Mouse (Mus musculus) limb, embryonic 13.5 days (tissue): Measurements from ENCODE around the gene C77080. TPM values are rescaled to one million over a fixed set of nuclear protein-coding genes. Genes with fewer than 3 reads are reported as not detected.

Experiments
- ATAC-seq: fragments of 200-750 bp; cut with Nextera tagmentation; 2 replicates; pipeline ENCODE4 v1.8.0; 2017; ENCODE audit warnings: low read depth, moderate number of reproducible peaks, moderate TSS enrichment; ENCODE audit not compliant: low FRiP score
- H3K27ac ChIP-seq: fragments of 300-500 bp; sonication (generic); 2 replicates; pipeline ENCODE4 v1.5.1; 2015; ENCODE audit warnings: inconsistent platforms, mild to moderate bottlenecking, moderate library complexity
- H3K27me3 ChIP-seq: fragments of 300-500 bp; sonication (generic); 2 replicates; pipeline ENCODE4 v1.6.1; 2015; ENCODE audit warnings: mild to moderate bottlenecking, inconsistent platforms
- H3K36me3 ChIP-seq: fragments of 300-500 bp; sonication (generic); 2 replicates; pipeline ENCODE4 v1.6.1; 2015; ENCODE audit warnings: inconsistent platforms, mild to moderate bottlenecking, moderate library complexity
- H3K4me1 ChIP-seq: fragments of 300-500 bp; sonication (generic); 2 replicates; pipeline ENCODE4 v1.6.1; 2015; ENCODE audit warnings: inconsistent platforms
- H3K4me2 ChIP-seq: fragments of 300-500 bp; sonication (generic); replicated peaks from 2 replicates; pipeline ENCODE4 v1.6.1; 2015; ENCODE audit warnings: inconsistent platforms, mild to moderate bottlenecking, moderate library complexity
- H3K4me3 ChIP-seq: fragments of 300-500 bp; sonication (generic); 2 replicates; pipeline ENCODE4 v1.5.1; 2015; ENCODE audit warnings: moderate library complexity, mild to moderate bottlenecking, inconsistent platforms
- H3K9ac ChIP-seq: fragments of 300-500 bp; sonication (generic); 2 replicates; pipeline ENCODE4 v1.6.1; 2015; ENCODE audit warnings: mild to moderate bottlenecking, inconsistent platforms
- H3K9me3 ChIP-seq: fragments of 300-500 bp; sonication (generic); 2 replicates; pipeline ENCODE4 v1.6.1; 2016; ENCODE audit warnings: inconsistent platforms
- WGBS: fragments of 180-500 bp; shearing (Covaris S2); methylation state at CpG from one replicate; pipeline ENCODE4 v1.1.7; 2015; 5-methylcytosine and 5-hydroxymethylcytosine counted together
- polyA plus RNA-seq: library from polyadenylated mRNA; unstranded; fragments of >200 nt; fragmentation: Nextera tagmentation; extraction: Ambion mirVana; gene quantifications from 2 replicates; pipeline ENCODE4 v1.2.1, GENCODE M21; 2015

C77080 gene
- polyA plus RNA-seq: 6.1 and 7.9 TPM in 2 replicates

GRCm38 (mm10) chr4:129261196-129261595, at the start of gene C77080:
C77080 (minus strand) TSS chr4:129261404.
- Histone ChIP-seq H3K36me3 (no peaks in the 10 kb centered on the region), H3K9ac (no peak within 1 kb of the TSS; the same call in 1 of the 2 replicates), H3K4me3 (no peak within 1 kb of the TSS), H3K4me1 (peaks cover 18% of the 10 kb centered on the region), H3K27ac (no peak within 1 kb of the TSS), H3K9me3 (no peaks in the 10 kb centered on the region), H3K27me3 (no peaks in the 10 kb centered on the region), H3K4me2 (no peak within 1 kb of the TSS)
- no peak for ATAC-seq
- 0% methylated on average over 1 of the region's 4 CpGs for WGBS

DNA sequence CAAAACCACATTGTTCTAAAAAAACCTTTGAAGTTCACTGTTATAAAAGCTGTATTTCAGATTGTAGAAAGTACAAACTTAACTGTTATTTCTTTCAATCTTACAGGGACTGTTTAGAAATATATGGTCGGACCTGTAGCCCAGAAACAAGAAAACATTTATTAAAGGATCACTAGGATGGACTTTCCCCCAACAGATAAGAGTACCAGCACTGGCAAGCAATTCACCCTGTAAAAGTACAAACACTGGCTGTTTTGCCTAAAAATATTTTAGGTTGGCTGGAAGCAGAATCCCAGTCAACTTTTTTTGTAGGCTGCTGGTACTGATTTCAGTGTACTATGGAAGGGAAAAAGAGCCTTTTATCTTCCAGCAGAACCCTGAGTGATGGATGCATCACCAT, 46.7 kb upstream of the C77080 start:
- no peak overlapping the region for H3K4me3 ChIP-seq
- no peak overlapping the region for H3K4me2 ChIP-seq
- 91% methylated on average over 1 of the region's 1 CpGs for WGBS
- H3K4me1 ChIP-seq: no peaks in the 10 kb centered on the region
- H3K9ac ChIP-seq: no peak overlapping the region
- H3K36me3 ChIP-seq: peaks cover 68% of the 10 kb centered on the region
- no peak overlapping the region for H3K27ac ChIP-seq
- no peak for ATAC-seq
- H3K27me3 ChIP-seq: no peaks in the 10 kb centered on the region
- H3K9me3 ChIP-seq: no peaks in the 10 kb centered on the region

DNA sequence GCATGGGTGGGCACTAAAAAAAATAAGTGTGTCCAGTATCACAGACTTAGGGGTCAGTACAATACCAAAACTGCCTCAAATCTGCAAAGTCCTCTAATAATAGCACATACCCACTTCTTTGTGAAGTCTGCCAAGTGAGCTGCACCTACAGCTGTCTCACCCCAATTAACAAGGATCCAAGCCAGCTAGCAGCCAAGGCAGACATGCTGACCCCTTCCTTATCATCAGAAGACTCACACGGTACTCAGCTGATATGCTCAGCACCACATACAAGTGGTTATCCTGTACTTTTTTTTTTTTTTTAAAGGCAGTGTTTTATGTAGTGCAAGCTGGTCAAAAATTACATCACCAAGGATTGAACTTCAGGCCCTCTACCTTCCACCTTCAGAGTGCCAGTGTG, 43.1 kb upstream of the C77080 start:
- ATAC-seq: peak; percentile 19; the same call in 1 of the 2 replicates
- no peaks in the 10 kb centered on the region for H3K27me3 ChIP-seq
- WGBS: 59% methylated on average over 1 of the region's 1 CpGs

DNA sequence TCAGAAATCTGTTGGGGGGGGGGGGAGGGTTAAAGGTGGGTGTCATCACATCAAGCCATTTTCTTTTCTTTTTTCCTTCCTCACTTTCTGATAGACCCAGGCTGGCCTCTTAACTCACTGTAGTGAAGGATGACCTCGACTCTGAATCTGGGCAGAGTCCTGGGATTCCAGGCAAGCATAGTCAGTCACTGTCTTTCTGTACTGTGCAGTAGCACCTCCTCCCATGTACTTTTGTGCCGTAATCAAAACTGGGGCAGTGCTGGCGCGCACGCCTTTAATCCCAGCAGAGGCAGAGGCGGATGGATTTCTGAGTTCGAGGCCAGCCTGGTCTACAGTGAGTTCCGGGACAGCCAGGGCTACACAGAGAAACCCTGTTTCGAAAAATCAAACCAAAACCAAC, 42.6 kb upstream of the C77080 start:
- peak; percentile 10; the same call in 1 of the 2 replicates for ATAC-seq
- peaks cover 35% of the 10 kb centered on the region for H3K36me3 ChIP-seq
- WGBS: 90% methylated on average over 9 of the region's 9 CpGs

More for the DNA sequence above, 43.1 kb upstream of the C77080 start:
- Histone ChIP-seq H3K9me3 (peaks cover 10% of the 10 kb centered on the region), H3K27ac (no peak overlapping the region), H3K4me3 (no peak overlapping the region), H3K9ac (no peak overlapping the region), H3K36me3 (peaks cover 40% of the 10 kb centered on the region), H3K4me2 (no peak overlapping the region), H3K4me1 (0 out of 2 replicates have a peak, but pooled peaks cover 1% of the 10 kb centered on the region)

GRCm38 (mm10) chr4:129303401-129303800, 42.2 kb upstream of the C77080 start:
- Histone ChIP-seq H3K4me1 (peaks cover 8% of the 10 kb centered on the region; the same call in 1 of the 2 replicates), H3K4me3 (no peak overlapping the region), H3K27me3 (no peaks in the 10 kb centered on the region), H3K27ac (no peak overlapping the region), H3K9ac (no peak overlapping the region), H3K9me3 (peaks cover 10% of the 10 kb centered on the region), H3K4me2 (no peak overlapping the region), H3K36me3 (peaks cover 31% of the 10 kb centered on the region)
- 0 out of 2 replicates have a peak, but pooled peaks have one; percentile 13 for ATAC-seq
- WGBS: 68% methylated on average over 5 of the region's 5 CpGs

More for the DNA sequence above, 42.6 kb upstream of the C77080 start:
- Histone ChIP-seq H3K9ac (no peak overlapping the region), H3K27me3 (no peaks in the 10 kb centered on the region), H3K9me3 (peaks cover 10% of the 10 kb centered on the region), H3K4me3 (no peak overlapping the region), H3K27ac (no peak overlapping the region), H3K4me1 (peaks cover 5% of the 10 kb centered on the region; the same call in 1 of the 2 replicates), H3K4me2 (no peak overlapping the region)

GRCm38 (mm10) chr4:129299121-129299520, 37.9 kb upstream of the C77080 start:
- no peak overlapping the region for H3K4me2 ChIP-seq
- H3K27me3 ChIP-seq: no peaks in the 10 kb centered on the region
- no peak overlapping the region for H3K27ac ChIP-seq
- no peak overlapping the region for H3K4me3 ChIP-seq
- peaks cover 10% of the 10 kb centered on the region for H3K9me3 ChIP-seq
- no peak for ATAC-seq
- no peak overlapping the region for H3K9ac ChIP-seq
- H3K36me3 ChIP-seq: peaks cover 3% of the 10 kb centered on the region; the same call in 1 of the 2 replicates
- H3K4me1 ChIP-seq: peaks cover 14% of the 10 kb centered on the region; the same call in 1 of the 2 replicates
- WGBS: 47% methylated on average over 10 of the region's 10 CpGs

- peaks cover 3% of the 10 kb centered on the region; the same call in 1 of the 2 replicates for H3K36me3 ChIP-seq
- H3K9me3 ChIP-seq: peaks cover 10% of the 10 kb centered on the region
- no peak overlapping the region for H3K27ac ChIP-seq
- H3K4me1 ChIP-seq: peaks cover 24% of the 10 kb centered on the region
- no peak overlapping the region for H3K4me3 ChIP-seq
- H3K27me3 ChIP-seq: no peaks in the 10 kb centered on the region
- WGBS: 79% methylated on average over 4 of the region's 4 CpGs
- ATAC-seq: peak; percentile 21; the same call in 1 of the 2 replicates
- H3K9ac ChIP-seq: no peak overlapping the region
- no peak overlapping the region for H3K4me2 ChIP-seq
Observed at GRCm38 (mm10) chr4:129297724-129298123, 36.5 kb upstream of the C77080 start.

GRCm38 (mm10) chr4:129296066-129296465, 34.9 kb upstream of the C77080 start:
- H3K27me3 ChIP-seq: no peaks in the 10 kb centered on the region
- H3K4me3 ChIP-seq: no peak overlapping the region
- peaks cover 4% of the 10 kb centered on the region for H3K9me3 ChIP-seq
- WGBS: 88% methylated on average over 7 of the region's 7 CpGs
- H3K9ac ChIP-seq: no peak overlapping the region
- ATAC-seq: no peak
- H3K36me3 ChIP-seq: no peaks in the 10 kb centered on the region
- no peak overlapping the region for H3K4me2 ChIP-seq
- H3K4me1 ChIP-seq: peaks cover 24% of the 10 kb centered on the region
- no peak overlapping the region for H3K27ac ChIP-seq

- Histone ChIP-seq H3K9ac (no peak overlapping the region), H3K4me3 (no peak overlapping the region), H3K36me3 (no peaks in the 10 kb centered on the region), H3K4me2 (no peak overlapping the region), H3K27me3 (no peaks in the 10 kb centered on the region), H3K27ac (no peak overlapping the region), H3K4me1 (peaks cover 24% of the 10 kb centered on the region), H3K9me3 (peaks cover 4% of the 10 kb centered on the region; the same call in 1 of the 2 replicates)
- WGBS: 81% methylated on average over 2 of the region's 2 CpGs
- ATAC-seq: no peak
Observed at GRCm38 (mm10) chr4:129295188-129295587, 34.0 kb upstream of the C77080 start.

DNA sequence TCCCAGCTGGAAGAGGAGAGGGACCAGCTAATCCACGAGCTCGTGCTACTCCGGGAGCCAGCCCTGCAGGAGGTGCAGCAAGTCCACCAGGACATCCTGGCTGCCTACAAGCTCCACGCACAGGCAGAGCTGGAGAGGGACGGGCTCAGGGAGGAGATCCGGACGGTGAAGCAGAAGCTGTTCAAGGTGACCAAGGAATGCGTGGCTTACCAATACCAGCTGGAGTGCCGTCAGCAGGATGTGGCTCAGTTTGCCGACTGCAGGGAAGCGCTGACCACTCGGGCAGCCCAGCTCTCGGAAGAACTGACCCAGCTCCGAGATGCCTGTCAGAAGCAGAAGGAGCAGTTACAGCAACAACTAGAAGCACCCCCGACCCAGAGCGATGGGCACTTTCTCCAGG, 32.5 kb upstream of the C77080 start:
- H3K27ac ChIP-seq: no peak overlapping the region
- H3K27me3 ChIP-seq: peaks cover 1% of the 10 kb centered on the region; the same call in 1 of the 2 replicates
- H3K9me3 ChIP-seq: no peaks in the 10 kb centered on the region
- H3K9ac ChIP-seq: no peak overlapping the region
- H3K4me1 ChIP-seq: peaks cover 19% of the 10 kb centered on the region
- H3K4me2 ChIP-seq: peak overlapping the region; percentile 37
- 26% methylated on average over 16 of the region's 16 CpGs for WGBS
- H3K4me3 ChIP-seq: no peak overlapping the region
- ATAC-seq: no peak
- H3K36me3 ChIP-seq: no peaks in the 10 kb centered on the region

DNA sequence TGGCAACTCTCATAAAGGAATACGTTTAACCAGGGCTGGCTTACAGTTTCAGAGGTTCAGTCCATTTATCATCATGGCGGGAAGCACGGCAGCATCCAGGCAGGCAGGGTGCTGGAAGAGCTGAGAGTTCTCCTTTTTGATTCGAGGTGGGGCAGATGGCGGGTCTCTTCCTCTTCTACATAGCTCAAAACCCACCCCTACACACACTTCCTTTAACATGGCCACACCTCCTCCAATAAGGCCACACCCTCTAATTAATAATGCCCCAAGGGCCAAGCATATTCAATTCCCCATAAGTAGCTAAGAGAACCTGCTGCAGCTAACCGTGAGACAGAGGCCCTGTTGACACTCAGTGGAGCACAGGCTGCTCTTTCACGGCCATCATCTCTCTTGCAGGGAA, 31.6 kb upstream of the C77080 start:
- Histone ChIP-seq H3K27ac (no peak overlapping the region), H3K36me3 (no peaks in the 10 kb centered on the region), H3K9me3 (no peaks in the 10 kb centered on the region), H3K9ac (no peak overlapping the region), H3K4me3 (no peak overlapping the region), H3K27me3 (peaks cover 10% of the 10 kb centered on the region), H3K4me1 (peaks cover 11% of the 10 kb centered on the region), H3K4me2 (no peak overlapping the region)
- WGBS: 65% methylated on average over 7 of the region's 7 CpGs
- no peak for ATAC-seq

DNA sequence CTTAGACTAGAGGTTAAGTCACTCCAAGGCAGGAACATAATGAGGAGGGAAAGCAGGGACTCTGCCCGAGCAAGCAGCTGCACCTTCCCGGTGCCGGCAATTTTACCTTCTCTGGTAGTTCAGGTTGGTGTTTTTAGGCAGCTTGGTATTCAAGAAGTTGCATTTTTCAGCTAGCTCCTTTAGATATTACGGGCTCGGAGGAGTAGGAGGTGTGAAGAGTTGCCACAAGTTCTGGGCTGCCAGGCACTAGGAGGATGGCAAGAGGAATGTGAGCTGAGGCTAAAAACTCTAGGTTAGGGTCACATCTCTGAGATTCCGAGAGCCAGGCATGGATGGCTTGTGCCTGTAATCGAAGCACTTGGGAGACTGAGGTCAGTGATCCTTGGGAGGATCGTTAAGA, 28.5 kb upstream of the C77080 start:
- peaks cover 29% of the 10 kb centered on the region for H3K27me3 ChIP-seq
- no peak for ATAC-seq
- H3K4me3 ChIP-seq: no peak overlapping the region
- H3K4me2 ChIP-seq: no peak overlapping the region
- 83% methylated on average over 8 of the region's 8 CpGs for WGBS
- no peaks in the 10 kb centered on the region for H3K36me3 ChIP-seq
- H3K9me3 ChIP-seq: no peaks in the 10 kb centered on the region
- no peak overlapping the region for H3K9ac ChIP-seq
- H3K4me1 ChIP-seq: peaks cover 27% of the 10 kb centered on the region
- no peak overlapping the region for H3K27ac ChIP-seq

DNA sequence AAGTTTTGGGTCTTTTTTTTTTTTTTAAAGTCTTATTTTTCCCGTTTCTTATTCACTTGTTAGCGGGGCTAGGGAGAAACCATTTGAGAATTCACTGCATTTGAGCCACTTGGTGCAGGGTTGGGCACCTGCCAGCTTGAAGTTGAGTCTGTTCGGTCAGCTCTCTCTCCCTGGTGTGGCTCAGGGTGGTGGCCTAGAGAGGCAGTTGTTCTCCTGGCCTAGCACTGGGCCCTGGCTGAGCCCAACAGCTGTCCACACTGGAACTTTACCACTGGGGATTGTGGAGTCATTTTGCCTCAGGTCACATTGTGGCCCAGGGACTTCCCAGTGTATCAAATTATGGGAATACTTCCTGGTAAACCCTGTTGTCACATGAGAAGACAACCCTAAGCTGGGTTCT, 26.9 kb upstream of the C77080 start:
- peak overlapping the region; percentile 55 for H3K4me3 ChIP-seq
- WGBS: 34% methylated on average over 3 of the region's 3 CpGs
- no peak overlapping the region for H3K27ac ChIP-seq
- H3K27me3 ChIP-seq: peaks cover 31% of the 10 kb centered on the region
- H3K4me1 ChIP-seq: peaks cover 19% of the 10 kb centered on the region
- H3K4me2 ChIP-seq: peak overlapping the region; percentile 96
- peak; percentile 41; the same call in 1 of the 2 replicates for ATAC-seq
- no peaks in the 10 kb centered on the region for H3K36me3 ChIP-seq
- no peaks in the 10 kb centered on the region for H3K9me3 ChIP-seq
- H3K9ac ChIP-seq: peak overlapping the region; percentile 31; the same call in 1 of the 2 replicates
